Mouse (Mus musculus): ENCODE data around the gene Olfr821. TPM values are rescaled to one million over a fixed set of nuclear protein-coding genes. Genes with fewer than 3 reads are reported as not detected.

Gene Olfr821
- polyA plus RNA-seq (2012): not detected in 2 replicates

GRCm38 (mm10) chr10:130030048-130030447 is at the start of gene Olfr821:
Gene Olfr821 (plus strand): TSS chr10:130030348.

GRCm38 (mm10) chr10:129984962-129985361 is 45.2 kb upstream of the Olfr821 start, which contains the start of gene Gm10310:
Gene Gm10310 (minus strand): TSS chr10:129985062.

GRCm38 (mm10) chr10:130012321-130012720 is 17.8 kb upstream of the Olfr821 start, which contains the start of gene Olfr820:
Gene Olfr820 (plus strand): TSS chr10:130012621.

GRCm38 (mm10) chr10:130070910-130071309 is 40.8 kb downstream of the Olfr821 start, which contains the start of gene Olfr822:
Gene Olfr822 (plus strand): TSS chr10:130071210.

Other genes with a start within 250 kb of the Olfr821 start
- gene Olfr810, start 235.4 kb upstream of the Olfr821 start, polyA plus RNA-seq (2012): not detected in 2 replicates
- gene Olfr811, start 226.0 kb upstream of the Olfr821 start, polyA plus RNA-seq (2012): not detected in 2 replicates
- not detected in 2 replicates for gene Olfr812, start 184.3 kb upstream of the Olfr821 start, polyA plus RNA-seq (2012)
- not detected in 2 replicates for gene Olfr813, start 175.0 kb upstream of the Olfr821 start, polyA plus RNA-seq (2012)
- not detected in 2 replicates for gene Olfr814, start 150.5 kb upstream of the Olfr821 start, polyA plus RNA-seq (2012)
- gene Olfr815, start 124.5 kb upstream of the Olfr821 start, polyA plus RNA-seq (2012): not detected in 2 replicates
- gene Olfr816, start 114.8 kb upstream of the Olfr821 start, polyA plus RNA-seq (2012): not detected in 2 replicates
- not detected in 2 replicates for gene Olfr818, start 81.2 kb upstream of the Olfr821 start, polyA plus RNA-seq (2012)
- gene Olfr819, start 63.1 kb upstream of the Olfr821 start, polyA plus RNA-seq (2012): not detected in 2 replicates
- not detected in 2 replicates for gene Olfr247, start 54.2 kb upstream of the Olfr821 start, polyA plus RNA-seq (2012)
- gene Gm10310, start 45.3 kb upstream of the Olfr821 start, polyA plus RNA-seq (2012): not detected in 2 replicates
- gene Olfr820, start 17.7 kb upstream of the Olfr821 start, polyA plus RNA-seq (2012): not detected in 2 replicates
- gene Olfr822, start 40.9 kb downstream of the Olfr821 start, polyA plus RNA-seq (2012): not detected in 2 replicates
- not detected in 2 replicates for gene Olfr823, start 85.0 kb downstream of the Olfr821 start, polyA plus RNA-seq (2012)
- gene Olfr824, start 99.7 kb downstream of the Olfr821 start, polyA plus RNA-seq (2012): not detected in 2 replicates
- gene Olfr825, start 136.4 kb downstream of the Olfr821 start, polyA plus RNA-seq (2012): 0.03 TPM in 1 of 2 replicates, not detected in the other
- not detected in 2 replicates for gene Olfr826, start 153.8 kb downstream of the Olfr821 start, polyA plus RNA-seq (2012)
- gene Olfr827, start 184.1 kb downstream of the Olfr821 start, polyA plus RNA-seq (2012): not detected in 2 replicates
- not detected in 2 replicates for gene Neurod4, start 249.9 kb downstream of the Olfr821 start, polyA plus RNA-seq (2012)

All from megakaryocyte-erythroid progenitor cell, adult 5 weeks (primary cell).